Comparison of ENCODE assay signal across 8 mouse cellular contexts in the genomic region with DNA sequence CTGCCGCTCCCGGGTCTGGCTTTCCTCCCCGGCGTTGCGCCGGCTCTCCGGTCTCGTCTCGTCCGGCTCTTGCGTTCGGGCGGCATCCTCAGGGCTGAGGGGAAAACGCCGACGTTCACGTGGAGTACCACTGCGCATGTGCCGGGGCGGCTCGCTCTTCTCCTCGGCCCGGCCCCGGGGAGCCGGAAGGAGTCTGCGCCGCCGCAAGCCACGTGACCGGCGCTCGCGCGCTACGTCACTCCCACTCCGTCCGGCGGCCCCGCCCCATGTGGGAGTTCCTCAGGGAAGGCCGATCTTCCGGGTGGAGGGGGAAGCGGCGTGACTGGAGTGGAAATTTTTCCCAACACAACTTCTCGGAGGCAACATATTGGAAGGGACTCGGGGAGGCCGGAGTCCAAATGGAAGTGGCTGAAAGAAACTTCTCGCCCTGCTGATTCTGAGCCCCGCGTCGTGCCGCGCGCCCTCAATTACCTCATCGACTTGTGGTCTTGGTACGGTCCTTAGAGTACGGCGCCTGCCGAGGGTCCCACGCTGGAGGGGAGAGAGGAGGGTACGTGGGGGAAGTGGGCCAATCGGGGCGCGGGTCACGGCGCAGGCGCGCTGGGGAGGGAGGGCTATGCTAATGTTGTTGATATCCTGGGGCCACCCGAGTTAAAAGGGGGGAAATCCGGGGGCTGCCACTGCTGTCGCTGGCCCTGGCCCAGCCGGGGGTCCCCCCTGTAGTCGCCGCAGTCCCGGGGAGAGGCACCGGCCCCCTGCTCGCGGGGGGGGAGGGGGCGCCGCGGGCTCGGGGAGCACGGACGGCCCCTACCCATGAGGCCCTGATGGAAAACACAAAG. TPM values are rescaled to one million over a fixed set of nuclear protein-coding genes. Genes with fewer than 3 reads are reported as not detected.
DNase-seq lines count a peak whose midpoint lies in the region; ATAC-seq and TF ChIP-seq lines count a peak whose summit lies in the region.

A gene (minus strand): TSS at position 195 of the 839 bp plus-strand sequence.
A gene (plus strand): TSS at position 281 of the 839 bp plus-strand sequence.

- TF ChIP-seq CTCF in C2C12 (IDR thresholded peaks at IDR 0.05; ENCODE audit: control insufficient read depth, insufficient read depth, insufficient read length): no peak
- no peak for TF ChIP-seq CTCF in brain, embryonic 14.5 days (IDR thresholded peaks at IDR 0.05; ENCODE audit: borderline replicate concordance, extremely low read depth, insufficient read depth, insufficient read length)

- H3ac ChIP-seq in C2C12 (ENCODE audit: control insufficient read depth, insufficient read length, low read depth): peak within 1 kb of the TSS; percentile 93

- H3K36me3 ChIP-seq in C2C12 (ENCODE audit: control insufficient read depth, insufficient read depth): peaks cover 34% of the 10 kb centered on the region
- H3K36me3 ChIP-seq in erythroblast, embryonic 14.5 days (ENCODE audit: control insufficient read depth): peaks cover 25% of the 10 kb centered on the region
- H3K36me3 ChIP-seq in heart, embryonic 13.5 days: peaks cover 29% of the 10 kb centered on the region
- H3K36me3 ChIP-seq in liver, embryonic 12.5 days: peaks cover 34% of the 10 kb centered on the region
- no peaks in the 10 kb centered on the region for H3K36me3 ChIP-seq in stomach, embryonic 15.5 days

- DNase-seq in brain, embryonic 14.5 days (ENCODE audit: low read depth): peak; percentile 99
- DNase-seq in kidney, postnatal 10 days: peak; percentile 99
- peak; percentile 97 to 98 for DNase-seq in natural killer cell, adult 2 months (ENCODE audit: low spot score in 2 of 2)

- H3K4me2 ChIP-seq in heart, embryonic 13.5 days: peak within 1 kb of the TSS; percentile 95
- H3K4me2 ChIP-seq in liver, embryonic 12.5 days: peak within 1 kb of the TSS; percentile 97
- H3K4me2 ChIP-seq in stomach, embryonic 15.5 days: peak within 1 kb of the TSS; percentile 91

- peaks cover 96% of the 10 kb centered on the region for H3K79me2 ChIP-seq in C2C12 (ENCODE audit: control insufficient read depth, insufficient read depth)

- H3K4me1 ChIP-seq in erythroblast, embryonic 14.5 days (ENCODE audit: control insufficient read depth): peaks cover 40% of the 10 kb centered on the region
- peaks cover 35% of the 10 kb centered on the region for H3K4me1 ChIP-seq in heart, embryonic 13.5 days
- peaks cover 48% of the 10 kb centered on the region for H3K4me1 ChIP-seq in liver, embryonic 12.5 days
- peaks cover 12% of the 10 kb centered on the region for H3K4me1 ChIP-seq in stomach, embryonic 15.5 days

- TF ChIP-seq POLR2A in brain, embryonic 14.5 days (IDR thresholded peaks at IDR 0.05; ENCODE audit: borderline replicate concordance, extremely low read depth, insufficient read depth, insufficient read length, poor library complexity, severe bottlenecking): peak; percentile 49; the same call in 1 of the 2 replicates

- peak within 1 kb of the TSS; percentile 91 for H3K27ac ChIP-seq in heart, embryonic 13.5 days (replicated peaks)
- H3K27ac ChIP-seq in liver, embryonic 12.5 days: peak within 1 kb of the TSS; percentile 91
- peak within 1 kb of the TSS; percentile 97 for H3K27ac ChIP-seq in stomach, embryonic 15.5 days

- H3K9ac ChIP-seq in heart, embryonic 13.5 days: peak within 1 kb of the TSS; percentile 98
- H3K9ac ChIP-seq in liver, embryonic 12.5 days: peak within 1 kb of the TSS; percentile 98
- peak within 1 kb of the TSS; percentile 90 for H3K9ac ChIP-seq in stomach, embryonic 15.5 days

- H3K4me3 ChIP-seq in C2C12 (ENCODE audit: insufficient read depth, poor library complexity, severe bottlenecking): peak within 1 kb of the TSS; percentile 93
- H3K4me3 ChIP-seq in erythroblast, embryonic 14.5 days (replicated peaks): peak within 1 kb of the TSS; percentile 95
- peak within 1 kb of the TSS; percentile 99 for H3K4me3 ChIP-seq in heart, embryonic 13.5 days
- H3K4me3 ChIP-seq in liver, embryonic 12.5 days: peak within 1 kb of the TSS; percentile 98
- H3K4me3 ChIP-seq in stomach, embryonic 15.5 days (replicated peaks): peak within 1 kb of the TSS; percentile 99

- peaks cover 65% of the 10 kb centered on the region for H3K79me3 ChIP-seq in C2C12 (ENCODE audit: low read depth)

- WGBS in heart, embryonic 13.5 days: under 1% methylated on average over 73 of the region's 83 CpGs
- WGBS in liver, embryonic 12.5 days (ENCODE audit: insufficient replicate concordance): under 1% methylated on average over 83 of the region's 83 CpGs
- under 1% methylated on average over 67 of the region's 83 CpGs for WGBS in stomach, embryonic 15.5 days

- peak; percentile 95 for ATAC-seq in heart, embryonic 13.5 days (ENCODE audit: extremely low read depth, insufficient number of reproducible peaks, low FRiP score, low TSS enrichment)
- ATAC-seq in liver, embryonic 12.5 days: peak; percentile 93
- ATAC-seq in stomach, embryonic 15.5 days (ENCODE audit: insufficient read depth, low FRiP score, low read depth): peak; percentile 97

- no peaks in the 10 kb centered on the region for H3K27me3 ChIP-seq in C2C12 (ENCODE audit: control insufficient read depth, insufficient read depth, insufficient read length)
- H3K27me3 ChIP-seq in erythroblast, embryonic 14.5 days (ENCODE audit: control insufficient read depth): no peaks in the 10 kb centered on the region
- no peaks in the 10 kb centered on the region for H3K27me3 ChIP-seq in heart, embryonic 13.5 days (replicated peaks)
- no peaks in the 10 kb centered on the region for H3K27me3 ChIP-seq in liver, embryonic 12.5 days (replicated peaks)
- no peaks in the 10 kb centered on the region for H3K27me3 ChIP-seq in stomach, embryonic 15.5 days (replicated peaks)

- H3K9me3 ChIP-seq in erythroblast, embryonic 14.5 days (ENCODE audit: control insufficient read depth, low read length): no peaks in the 10 kb centered on the region
- H3K9me3 ChIP-seq in heart, embryonic 13.5 days: no peaks in the 10 kb centered on the region
- no peaks in the 10 kb centered on the region for H3K9me3 ChIP-seq in liver, embryonic 12.5 days (replicated peaks)
- H3K9me3 ChIP-seq in stomach, embryonic 15.5 days: no peaks in the 10 kb centered on the region

TF ChIP-seq in C2C12, 6 proteins besides CTCF, POLR2A, EP300 and RAD21:
- TF ChIP-seq MYOG (IDR thresholded peaks at IDR 0.05; ENCODE audit: control insufficient read depth, extremely low read depth, insufficient read length) (no peak), MYOD1 (IDR thresholded peaks at IDR 0.05; ENCODE audit: control insufficient read depth, insufficient read length, low read depth) (no peak), CEBPB (IDR thresholded peaks at IDR 0.05; ENCODE audit: low read depth) (no peak), MAX (IDR thresholded peaks at IDR 0.05) (peak; percentile 80), FOSL1 (IDR thresholded peaks at IDR 0.05; ENCODE audit: insufficient read depth, low read length, poor library complexity, severe bottlenecking) (no peak), USF1 (IDR thresholded peaks at IDR 0.05; ENCODE audit: low read depth) (peak; percentile 94)

RNA-seq across cellular contexts. Expression of the first gene that starts in this region (rescaled TPM):
- 22.3 TPM for polyA plus RNA-seq in C2C12 (2012; fragmentation: generic; extraction: Trizol)
- 23.8 and 24.1 TPM in 2 replicates for polyA plus RNA-seq in brain, embryonic 14.5 days (2012; rRNA removed)
- polyA plus RNA-seq in erythroblast, embryonic 14.5 days (2012): 1.0 and 1.2 TPM in 2 replicates
- 17.0 and 18.3 TPM in 2 replicates for polyA plus RNA-seq in heart, embryonic 13.5 days (2015; fragmentation: Nextera tagmentation; extraction: Ambion mirVana)
- 38.6 and 38.9 TPM in 2 replicates for polyA plus RNA-seq in liver, embryonic 12.5 days (2016; fragmentation: Nextera tagmentation; extraction: Ambion mirVana)
- 24.8 and 25.4 TPM in 2 replicates for polyA plus RNA-seq in stomach, embryonic 15.5 days (2015; fragmentation: Nextera tagmentation; extraction: Ambion mirVana)

RNA-seq across cellular contexts. Expression of the second gene that starts in this region (rescaled TPM):
- 3.6 TPM for polyA plus RNA-seq in C2C12 (2012; fragmentation: generic; extraction: Trizol)
- 46.0 and 51.4 TPM in 2 replicates for polyA plus RNA-seq in brain, embryonic 14.5 days (2012; rRNA removed)
- 0.09 and 0.13 TPM in 2 replicates for polyA plus RNA-seq in erythroblast, embryonic 14.5 days (2012)
- 17.1 and 17.5 TPM in 2 replicates for polyA plus RNA-seq in heart, embryonic 13.5 days (2015; fragmentation: Nextera tagmentation; extraction: Ambion mirVana)
- polyA plus RNA-seq in liver, embryonic 12.5 days (2016; fragmentation: Nextera tagmentation; extraction: Ambion mirVana): 12.8 and 14.3 TPM in 2 replicates
- polyA plus RNA-seq in stomach, embryonic 15.5 days (2015; fragmentation: Nextera tagmentation; extraction: Ambion mirVana): 25.0 and 29.5 TPM in 2 replicates

Comparison
In these comparisons a context has a peak if more than half of its experiments do, and no peak if none do; other contexts are left out.
1. Peak in every context shown above with its lines: DNase-seq, ATAC-seq, H3K4me3 ChIP-seq and H3K27ac ChIP-seq.